In genomic region chr10:20915623-20916045, GRCm38 (mm10) we compare ENCODE assay signal across 8 mouse cellular contexts. TPM values are rescaled to one million over a fixed set of nuclear protein-coding genes. Genes with fewer than 3 reads are reported as not detected.
DNase-seq lines count a peak whose midpoint lies in the region.

No protein-coding gene starts in this region.

- intact Hi-C loops in heart, postnatal 25 days (cut with DNase I) = no loop called here

- DNase-seq in heart, adult 18-20 months = peak; percentile 52 to 72
- no peak for DNase-seq in heart, postnatal 25 days (ENCODE audit: low spot score)
- DNase-seq in 416B (ENCODE audit: low read depth) (peak; percentile 90), WW6 (ENCODE audit: low read depth, low spot score) (peak; percentile 14)
- peak; percentile 41 to 47 for DNase-seq in cerebellum, postnatal 36 days
- DNase-seq in kidney, postnatal 14 days = peak; percentile 14
- DNase-seq in mesoderm, embryonic 11.5 days (ENCODE audit: low read depth, low spot score) = peak; percentile 45
- DNase-seq in thymus, postnatal 10 days (ENCODE audit: low spot score in 2 of 2) = peak; percentile 5 to 31

RNA-seq across cellular contexts. Expression of gene Ahi1, which starts 36.7 kb away (rescaled TPM):
- total RNA-seq in heart, adult 18-20 months (2021) = 1 to 10 TPM; 1.4 to 2.1 TPM
- 1 to 10 TPM; 1.6 to 1.9 TPM for total RNA-seq in heart, postnatal 25 days (2021)
